Mouse (Mus musculus) neural tube, embryonic 11.5 days (tissue): ENCODE measurements around the gene Smim4. TPM values are rescaled to one million over a fixed set of nuclear protein-coding genes. Genes with fewer than 3 reads are reported as not detected.

Experiments used
- ATAC-seq: fragments of 200-750 bp; cut with Nextera tagmentation; 2 replicates; pipeline ENCODE4 v1.8.0; 2017; ENCODE audit warnings: moderate number of reproducible peaks, mild to moderate bottlenecking, moderate TSS enrichment, moderate library complexity; ENCODE audit not compliant: insufficient read depth, low FRiP score, low TSS enrichment
- DNase-seq: peaks from one replicate; pipeline ENCODE4 v3.0.0-alpha.2; 2015; ENCODE audit warnings: low spot score
- H3K27ac ChIP-seq: fragments of 300-500 bp; sonication (generic); 2 replicates; pipeline ENCODE4 v1.5.1; 2014; ENCODE audit warnings: low read depth, mild to moderate bottlenecking, low read length
- H3K27me3 ChIP-seq: fragments of 300-500 bp; sonication (generic); 2 replicates; pipeline ENCODE4 v1.6.1; 2014; ENCODE audit warnings: mild to moderate bottlenecking, low read length, mixed read lengths; ENCODE audit not compliant: control insufficient read depth, insufficient read depth
- H3K36me3 ChIP-seq: fragments of 300-500 bp; sonication (generic); 2 replicates; pipeline ENCODE4 v1.6.1; 2014; ENCODE audit warnings: mild to moderate bottlenecking, low read length, moderate library complexity, mixed read lengths; ENCODE audit not compliant: control insufficient read depth, insufficient read depth
- H3K4me1 ChIP-seq: fragments of 300-500 bp; sonication (generic); 2 replicates; pipeline ENCODE4 v1.6.1; 2014; ENCODE audit warnings: low read length, mixed read lengths; ENCODE audit not compliant: control insufficient read depth, insufficient read depth
- H3K4me2 ChIP-seq: fragments of 300-500 bp; sonication (generic); 2 replicates; pipeline ENCODE4 v1.6.1; 2014; ENCODE audit warnings: low read depth, mild to moderate bottlenecking, moderate library complexity
- H3K4me3 ChIP-seq: fragments of 300-500 bp; sonication (generic); 2 replicates; pipeline ENCODE4 v1.5.1; 2014; ENCODE audit warnings: low read depth, low read length
- H3K9ac ChIP-seq: fragments of 300-500 bp; sonication (generic); 2 replicates; pipeline ENCODE4 v1.6.1; 2014; ENCODE audit warnings: mild to moderate bottlenecking, low read length
- H3K9me3 ChIP-seq: fragments of 300-500 bp; sonication (generic); 2 replicates; pipeline ENCODE4 v1.6.1; 2016; ENCODE audit warnings: low read length; ENCODE audit not compliant: control insufficient read depth
- WGBS: fragments of 180-500 bp; shearing (Covaris S2); extraction: QIAGEN DNeasy Blood & Tissue Kit; methylation state at CpG from one replicate; pipeline ENCODE4 v1.1.7; 2014; 5-methylcytosine and 5-hydroxymethylcytosine counted together
- polyA plus RNA-seq: library from polyadenylated mRNA; unstranded; fragments of >200 nt; fragmentation: Nextera tagmentation; extraction: Ambion mirVana; gene quantifications from 2 replicates; pipeline ENCODE4 v1.2.1, GENCODE M21; 2014

Gene Smim4
- polyA plus RNA-seq, 1 experiment from 2014 or later, result 62.5 TPM

DNA sequence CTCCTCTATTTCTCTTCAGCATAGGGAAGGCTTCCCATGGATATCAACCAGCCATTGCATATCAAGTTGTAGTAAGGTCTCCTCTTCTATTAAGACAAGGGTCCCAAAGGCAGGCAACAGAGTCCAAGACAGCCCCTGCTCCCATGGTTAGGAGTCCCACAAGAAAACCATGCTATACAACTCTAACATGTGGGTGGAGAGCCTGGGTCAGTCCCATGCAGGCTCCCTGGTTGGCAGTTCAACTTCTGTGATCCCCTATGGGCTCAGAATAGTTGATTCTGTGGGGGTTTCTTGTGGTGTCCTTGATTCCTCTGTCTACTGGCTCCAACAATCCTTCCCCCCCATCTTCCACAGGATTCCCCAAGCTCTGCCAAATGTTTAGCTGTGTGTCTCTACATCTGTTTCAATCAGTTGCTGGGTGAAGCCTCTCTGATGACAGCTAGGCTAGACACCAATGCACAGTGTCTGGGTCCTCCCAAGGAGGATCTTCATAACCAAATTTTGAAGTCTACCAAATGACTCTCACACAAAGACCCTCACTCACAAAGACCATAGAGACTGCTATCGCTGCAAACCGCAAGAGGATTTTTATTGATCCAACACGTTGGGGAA lies 50.1 kb downstream of the Smim4 start:
- no peak overlapping the region for H3K4me3 ChIP-seq
- no peak for DNase-seq
- H3K9me3 ChIP-seq, result no peaks in the 10 kb centered on the region
- no peaks in the 10 kb centered on the region for H3K4me1 ChIP-seq
- no peak for ATAC-seq
- H3K36me3 ChIP-seq, result peaks cover 15% of the 10 kb centered on the region
- H3K27me3 ChIP-seq, result no peaks in the 10 kb centered on the region
- H3K9ac ChIP-seq, result no peak overlapping the region
- WGBS, result 94% methylated on average over 3 of the region's 3 CpGs
- no peak overlapping the region for H3K4me2 ChIP-seq
- H3K27ac ChIP-seq, result no peak overlapping the region

DNA sequence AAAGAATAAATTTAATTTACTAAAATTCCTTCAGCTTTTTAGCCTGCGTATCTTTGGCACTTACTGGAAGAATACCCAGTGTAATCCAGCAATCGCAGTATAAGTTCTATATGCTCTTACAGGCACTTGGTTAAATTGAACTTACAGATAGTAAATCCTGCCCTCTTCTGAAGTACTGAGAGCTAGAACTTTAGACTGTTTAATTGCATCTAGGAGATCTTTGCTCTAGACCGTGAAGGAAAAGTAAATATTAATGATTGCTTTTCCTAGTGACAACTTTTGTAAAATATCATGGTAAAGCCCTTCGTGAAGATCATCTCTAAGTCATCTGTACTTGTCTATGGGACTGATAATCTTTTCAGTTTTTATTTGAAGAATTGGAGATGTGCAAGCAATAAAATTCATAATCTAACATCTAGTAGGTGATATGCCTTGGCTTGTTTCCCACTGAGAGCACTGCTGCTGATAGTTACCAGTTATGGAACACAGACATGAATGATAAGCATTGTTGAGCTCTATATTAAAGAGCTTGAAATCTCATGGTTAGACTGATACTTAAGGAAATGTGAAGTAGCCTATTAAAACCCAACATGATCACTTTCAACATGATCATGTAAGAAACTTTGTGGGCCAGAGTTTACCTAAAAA lies 59.5 kb downstream of the Smim4 start:
- DNase-seq (no peak), ATAC-seq (no peak)
- no peaks in the 10 kb centered on the region for H3K27me3 ChIP-seq
- no peaks in the 10 kb centered on the region for H3K9me3 ChIP-seq
- peaks cover 17% of the 10 kb centered on the region for H3K36me3 ChIP-seq
- H3K4me3 ChIP-seq, result no peak overlapping the region
- H3K27ac ChIP-seq, result no peak overlapping the region
- H3K9ac ChIP-seq, result no peak overlapping the region
- WGBS, result 98% methylated on average over 4 of the region's 4 CpGs
- H3K4me2 ChIP-seq, result no peak overlapping the region
- H3K4me1 ChIP-seq, result no peaks in the 10 kb centered on the region

- no peak for ATAC-seq
- Histone ChIP-seq H3K27me3 (no peaks in the 10 kb centered on the region), H3K9ac (no peak overlapping the region), H3K4me1 (no peaks in the 10 kb centered on the region), H3K36me3 (peaks cover 18% of the 10 kb centered on the region), H3K4me3 (no peak overlapping the region), H3K4me2 (no peak overlapping the region), H3K9me3 (no peaks in the 10 kb centered on the region), H3K27ac (no peak overlapping the region)
- 64% methylated on average over 1 of the region's 1 CpGs for WGBS
- no peak for DNase-seq
These were observed 66.5 kb downstream of the Smim4 start for GRCm38 (mm10) chr14:31062277-31062676.

GRCm38 (mm10) chr14:31045817-31046216 lies 82.9 kb downstream of the Smim4 start:
- Histone ChIP-seq H3K27ac (no peak overlapping the region), H3K9ac (no peak overlapping the region), H3K4me2 (no peak overlapping the region), H3K4me1 (no peaks in the 10 kb centered on the region), H3K4me3 (no peak overlapping the region), H3K27me3 (no peaks in the 10 kb centered on the region), H3K36me3 (peaks cover 18% of the 10 kb centered on the region), H3K9me3 (no peaks in the 10 kb centered on the region)
- 87% methylated on average over 1 of the region's 1 CpGs for WGBS
- ATAC-seq (no peak), DNase-seq (no peak)

GRCm38 (mm10) chr14:31045296-31045695 lies 83.5 kb downstream of the Smim4 start:
- ATAC-seq (no peak), DNase-seq (no peak)
- Histone ChIP-seq H3K9me3 (no peaks in the 10 kb centered on the region), H3K36me3 (peaks cover 15% of the 10 kb centered on the region), H3K27ac (no peak overlapping the region), H3K4me1 (no peaks in the 10 kb centered on the region), H3K9ac (no peak overlapping the region), H3K27me3 (no peaks in the 10 kb centered on the region), H3K4me2 (no peak overlapping the region), H3K4me3 (no peak overlapping the region)
- WGBS, result 91% methylated on average over 5 of the region's 5 CpGs

Other genes starting within 250 kb of the Smim4 start
- gene Mustn1, start 249.8 kb downstream of the Smim4 start, polyA plus RNA-seq, result 2.8 and 3.0 TPM in 2 replicates
- gene Itih4, start 242.5 kb downstream of the Smim4 start, polyA plus RNA-seq, result not detected in 2 replicates
- gene Itih3, start 205.2 kb downstream of the Smim4 start, polyA plus RNA-seq, result 0.23 TPM in 1 of 2 replicates, not detected in the other
- not detected in 2 replicates for gene Itih1, start 185.7 kb downstream of the Smim4 start, polyA plus RNA-seq
- gene Nek4, start 177.6 kb downstream of the Smim4 start, polyA plus RNA-seq, result 15.9 and 17.0 TPM in 2 replicates
- 54.9 and 59.2 TPM in 2 replicates for gene Glt8d1, start 127.6 kb downstream of the Smim4 start, polyA plus RNA-seq
- gene Spcs1, start 127.3 kb downstream of the Smim4 start, polyA plus RNA-seq, result 260 and 262 TPM in 2 replicates
- gene Pbrm1, start 109.8 kb downstream of the Smim4 start, polyA plus RNA-seq, result 120 and 122 TPM in 2 replicates
- 101 and 107 TPM in 2 replicates for gene Gnl3, start 109.8 kb downstream of the Smim4 start, polyA plus RNA-seq
- gene Nt5dc2, start 2.1 kb upstream of the Smim4 start, polyA plus RNA-seq, result 537 and 588 TPM in 2 replicates
- 18.7 and 23.8 TPM in 2 replicates for gene Stab1, start 39.7 kb upstream of the Smim4 start, polyA plus RNA-seq
- 63.0 and 83.2 TPM in 2 replicates for gene Tnnc1, start 79.4 kb upstream of the Smim4 start, polyA plus RNA-seq
- gene Nisch, start 88.0 kb upstream of the Smim4 start, polyA plus RNA-seq, result 322 and 326 TPM in 2 replicates
- gene Sema3g, start 88.9 kb upstream of the Smim4 start, polyA plus RNA-seq, result 0.21 and 0.50 TPM in 2 replicates
- 12.7 and 13.1 TPM in 2 replicates for gene Phf7, start 122.4 kb upstream of the Smim4 start, polyA plus RNA-seq
- 113 and 125 TPM in 2 replicates for gene Bap1, start 122.5 kb upstream of the Smim4 start, polyA plus RNA-seq
- 5.9 and 7.6 TPM in 2 replicates for gene Dnah1, start 194.9 kb upstream of the Smim4 start, polyA plus RNA-seq
- gene Capn7, start 207.7 kb upstream of the Smim4 start, polyA plus RNA-seq, result 51.0 and 52.0 TPM in 2 replicates